Mouse (Mus musculus): ENCODE results near the gene Nol7.

The Nol7 gene

GRCm38 (mm10) chr13:43415249-43415648, 17.1 kb downstream of the Nol7 start:
- intact Hi-C loops (cut with DNase I), result loop anchor here (5.0 kb wide), 1 partner anchor 57 kb away; no protein-coding TSS in a partner anchor

GRCm38 (mm10) chr13:43428436-43428835, 30.2 kb downstream of the Nol7 start:
- intact Hi-C loops (cut with DNase I), result no loop called here

DNA sequence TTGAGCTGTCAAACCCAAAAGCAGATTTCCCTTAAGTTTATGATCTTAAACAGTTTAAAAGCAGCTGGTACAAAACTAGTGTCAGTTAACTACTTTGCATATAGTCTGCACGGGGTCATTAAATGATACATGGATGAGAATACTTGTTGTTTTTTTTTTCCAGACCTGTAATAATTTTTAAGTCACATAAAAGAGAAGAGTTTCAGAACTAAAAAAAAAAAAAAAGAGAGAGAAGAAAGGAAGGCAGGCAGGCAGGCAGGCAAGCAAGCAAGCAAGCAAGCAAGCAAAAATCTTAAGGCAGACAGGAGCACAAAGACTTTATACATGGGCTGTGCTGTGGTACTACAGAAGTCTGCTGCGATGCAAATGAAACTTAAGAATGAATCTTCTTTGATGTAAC, 35.2 kb downstream of the Nol7 start:
- intact Hi-C loops (cut with DNase I), result no loop called here

GRCm38 (mm10) chr13:43440376-43440775, 42.2 kb downstream of the Nol7 start:
- intact Hi-C loops (cut with DNase I), result no loop called here

DNA sequence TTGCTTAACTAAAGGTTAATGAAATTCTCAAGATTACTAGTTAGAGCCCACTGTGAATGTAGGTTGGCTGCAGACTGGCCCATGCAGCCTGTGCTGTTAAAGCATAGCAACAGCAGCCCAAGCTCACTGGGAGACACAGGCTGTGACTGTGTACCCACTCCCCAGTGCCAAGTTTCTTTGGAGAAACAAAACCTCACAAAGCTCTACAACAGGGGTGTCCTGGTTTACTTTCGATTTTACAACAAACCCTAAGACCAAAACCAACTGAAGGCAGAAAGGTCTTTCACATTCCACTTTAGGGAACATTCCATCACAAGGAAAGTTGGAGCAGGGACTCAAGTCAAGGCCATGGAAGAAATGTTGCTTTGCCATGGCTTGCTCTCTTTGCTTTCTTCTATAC, 44.4 kb downstream of the Nol7 start:
- intact Hi-C loops (cut with DNase I), result no loop called here

DNA sequence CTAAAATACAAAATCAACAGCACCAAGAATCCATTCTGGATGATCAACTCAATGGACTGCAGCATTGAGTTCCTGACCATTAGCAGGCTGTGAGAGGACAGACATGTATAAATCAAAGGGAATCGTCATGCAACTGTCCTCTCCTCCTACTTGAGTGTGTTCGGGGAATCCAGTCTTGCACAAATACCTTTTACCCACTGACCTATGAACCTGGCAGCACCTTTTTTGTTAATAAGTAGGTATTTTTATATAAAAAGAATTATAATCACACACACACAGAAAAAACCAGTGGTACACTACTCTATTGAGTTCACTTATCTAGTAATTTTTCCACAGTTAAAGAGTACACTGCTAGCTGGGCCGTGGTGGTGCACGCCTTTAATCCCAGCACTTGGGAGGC, 45.5 kb downstream of the Nol7 start:
- intact Hi-C loops (cut with DNase I), result no loop called here

- intact Hi-C loops (cut with DNase I), result no loop called here
Measured at GRCm38 (mm10) chr13:43444717-43445116, 46.5 kb downstream of the Nol7 start.

DNA sequence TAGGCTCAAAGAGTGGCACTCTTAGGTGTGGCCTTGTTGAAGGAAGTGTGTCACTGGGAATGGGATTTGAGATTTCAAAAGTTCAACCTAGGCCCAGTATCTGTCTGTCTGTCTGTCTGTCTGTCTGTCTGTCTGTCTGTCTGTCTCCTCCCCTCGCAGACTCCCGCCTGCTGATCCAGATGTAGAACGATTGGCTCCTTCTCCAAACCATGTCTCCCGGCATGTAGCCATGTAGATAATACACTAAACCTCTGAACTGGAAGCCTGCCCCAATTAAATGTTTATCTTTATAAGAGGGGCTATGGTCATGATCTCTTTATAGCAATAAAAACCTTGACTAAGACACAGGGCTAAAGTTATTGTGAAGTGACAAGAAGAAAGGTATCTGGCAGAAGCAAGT, 47.6 kb downstream of the Nol7 start:
- intact Hi-C loops (cut with DNase I), result no loop called here

GRCm38 (mm10) chr13:43447721-43448120, 49.5 kb downstream of the Nol7 start:
- intact Hi-C loops (cut with DNase I), result no loop called here

GRCm38 (mm10) chr13:43450686-43451085, 52.5 kb downstream of the Nol7 start:
- intact Hi-C loops (cut with DNase I), result no loop called here

DNA sequence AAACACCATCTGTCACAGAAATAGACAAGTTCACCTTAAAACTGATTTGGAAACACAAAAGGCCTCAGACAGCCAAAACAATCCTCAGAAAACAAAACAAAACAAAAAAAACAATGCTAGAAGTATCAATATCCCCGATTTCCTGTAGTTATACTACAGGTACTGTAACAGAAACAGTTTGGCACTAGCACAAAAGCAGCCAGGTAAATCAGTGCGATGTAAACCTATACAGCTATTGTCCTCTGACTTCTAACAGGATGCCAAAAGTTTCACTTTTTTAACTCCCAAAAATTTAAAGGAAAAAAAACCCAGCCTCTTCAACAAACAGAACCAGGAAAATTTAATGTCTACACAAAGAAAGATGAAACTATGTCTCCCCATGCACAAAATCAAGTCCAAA, 54.0 kb downstream of the Nol7 start:
- intact Hi-C loops (cut with DNase I), result no loop called here

DNA sequence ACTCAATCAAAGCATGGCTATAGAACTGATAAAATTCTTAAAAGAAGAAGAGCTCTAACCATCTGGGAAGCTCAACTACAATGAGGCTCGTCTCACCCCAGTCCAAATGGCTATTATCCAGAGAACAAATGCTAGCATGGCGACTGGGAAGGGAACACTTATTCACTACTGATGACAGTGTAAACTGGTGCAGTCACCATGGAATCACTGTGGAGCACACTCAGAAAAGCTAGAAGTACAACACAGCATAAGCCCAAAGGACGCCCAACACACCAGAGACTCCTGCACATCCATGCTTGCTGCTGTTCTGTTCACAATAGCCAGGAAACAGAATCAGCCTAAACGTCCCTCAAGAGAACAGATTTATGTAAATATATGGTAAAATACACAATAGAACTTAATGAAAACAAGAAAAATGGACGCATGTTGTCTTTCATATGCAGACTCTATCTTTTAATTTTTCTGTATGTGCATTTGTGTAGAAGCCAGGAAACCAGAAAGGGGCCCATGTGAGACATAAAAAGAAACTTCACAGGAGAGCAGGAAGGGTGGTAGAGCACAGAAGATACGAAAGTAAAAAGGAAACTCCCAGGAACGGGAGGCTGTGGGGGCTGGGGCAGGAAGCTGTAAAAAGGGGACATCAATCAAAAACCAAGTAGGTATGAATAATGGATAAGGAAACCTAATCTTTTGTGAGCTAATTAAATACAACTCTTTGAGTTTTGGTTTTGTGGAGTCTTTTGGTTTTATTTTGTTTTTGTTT, 54.8 kb downstream of the Nol7 start:
- intact Hi-C loops (cut with DNase I), result no loop called here

- intact Hi-C loops (cut with DNase I), result no loop called here
Measured at GRCm38 (mm10) chr13:43454431-43454830, 56.2 kb downstream of the Nol7 start.

All from adrenal gland (tissue).